Mouse (Mus musculus) erythroblast, embryonic 14.5 days (primary cell): Measurements from ENCODE around the gene Pdrg1. TPM values are rescaled to one million over a fixed set of nuclear protein-coding genes. Genes with fewer than 3 reads are reported as not detected.
A peak's percentile ranks its signal among the peaks of the same experiment; 100 is the strongest.

ENCODE experiments used
- H3K27me3 ChIP-seq: 2 replicates; pipeline ENCODE4 v1.6.1; 2012; ENCODE audit warnings: inconsistent platforms; ENCODE audit not compliant: control insufficient read depth
- H3K36me3 ChIP-seq: 2 replicates; pipeline ENCODE4 v1.6.1; 2012; ENCODE audit warnings: mild to moderate bottlenecking, inconsistent platforms; ENCODE audit not compliant: control insufficient read depth
- H3K4me1 ChIP-seq: 2 replicates; pipeline ENCODE4 v1.6.1; 2012; ENCODE audit warnings: inconsistent platforms; ENCODE audit not compliant: control insufficient read depth
- H3K4me3 ChIP-seq: replicated peaks from 2 replicates; pipeline ENCODE3; 2012; ENCODE audit warnings: moderate library complexity, mild to moderate bottlenecking, inconsistent platforms
- H3K9me3 ChIP-seq: 2 replicates; pipeline ENCODE4 v1.6.1; 2012; ENCODE audit warnings: low read length, inconsistent platforms, mixed read lengths; ENCODE audit not compliant: control insufficient read depth
- GATA1 ChIP-seq: IDR thresholded peaks from 2 replicates; pipeline ENCODE4 v1.6.1; 2012; ENCODE audit warnings: low read length, inconsistent platforms, mixed read lengths
- TAL1 ChIP-seq: IDR thresholded peaks from 3 replicates; pipeline ENCODE4 v1.6.1; 2012; ENCODE audit warnings: low read length, inconsistent platforms, mixed read lengths
- polyA plus RNA-seq: library from polyadenylated mRNA; stranded (reverse); fragments of >175 nt; gene quantifications from 2 replicates; pipeline ENCODE4 v1.2.3, GENCODE M21; 2012

Gene Pdrg1
- 1.2 and 1.4 TPM in 2 replicates for polyA plus RNA-seq

GRCm38 (mm10) chr2:153014758-153015593 lies at the start of gene Pdrg1:
TSS of gene Pdrg1 (minus strand) at chr2:153015427.
- Histone ChIP-seq H3K4me3 (peak within 1 kb of the TSS; percentile 85), H3K4me1 (peaks cover 15% of the 10 kb centered on the region), H3K36me3 (peaks cover 38% of the 10 kb centered on the region), H3K9me3 (no peaks in the 10 kb centered on the region), H3K27me3 (peaks cover 9% of the 10 kb centered on the region)
- no peak for TF ChIP-seq TAL1
- TF ChIP-seq GATA1 = no peak

DNA sequence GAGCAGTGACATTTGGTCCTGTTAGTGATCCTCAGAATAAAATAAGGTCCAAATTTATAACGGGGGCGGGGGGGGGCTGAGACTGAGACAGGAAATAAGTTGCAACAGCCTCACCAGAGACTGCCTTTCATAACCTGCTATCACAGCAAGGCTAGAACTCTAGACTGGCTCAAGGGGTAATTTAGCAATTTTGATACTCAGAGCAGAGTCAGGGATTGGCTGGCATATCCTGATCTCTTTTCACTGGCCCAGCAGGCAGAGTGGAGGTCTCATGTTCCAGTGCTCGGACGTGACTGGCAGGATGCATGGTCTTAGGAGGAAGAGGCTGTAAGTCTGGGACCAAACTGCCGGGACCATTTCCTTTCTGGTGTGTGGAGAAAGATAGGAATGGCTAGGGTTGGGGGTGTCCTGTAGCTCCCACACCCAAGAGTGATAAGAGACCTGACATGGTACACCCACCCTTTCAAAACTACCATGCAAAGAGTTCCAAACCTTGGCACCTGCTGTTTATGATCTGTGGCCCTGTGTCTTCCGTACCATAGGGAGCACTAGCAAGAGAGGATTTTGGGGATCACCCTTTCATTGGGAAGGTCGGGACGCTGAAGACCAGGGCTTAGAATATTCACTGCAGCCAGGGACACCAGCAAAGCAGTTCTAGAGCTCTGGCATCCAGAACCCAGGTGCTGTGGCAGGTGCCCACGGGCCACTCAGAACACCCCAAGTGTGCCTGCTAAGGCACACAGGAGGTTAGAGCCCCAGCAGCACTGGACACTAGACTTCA lies 49.2 kb upstream of the Pdrg1 start:
- Histone ChIP-seq H3K36me3 (no peaks in the 10 kb centered on the region), H3K4me3 (no peak overlapping the region), H3K4me1 (no peaks in the 10 kb centered on the region), H3K9me3 (no peaks in the 10 kb centered on the region), H3K27me3 (peaks cover 3% of the 10 kb centered on the region; the same call in 1 of the 2 replicates)
- TF ChIP-seq GATA1 = no peak
- no peak for TF ChIP-seq TAL1

GRCm38 (mm10) chr2:153063394-153063793 lies 48.2 kb upstream of the Pdrg1 start:
- Histone ChIP-seq H3K4me1 (no peaks in the 10 kb centered on the region), H3K9me3 (no peaks in the 10 kb centered on the region), H3K27me3 (peaks cover 3% of the 10 kb centered on the region; the same call in 1 of the 2 replicates), H3K36me3 (no peaks in the 10 kb centered on the region), H3K4me3 (no peak overlapping the region)
- TF ChIP-seq TAL1 (no peak), GATA1 (no peak)

DNA sequence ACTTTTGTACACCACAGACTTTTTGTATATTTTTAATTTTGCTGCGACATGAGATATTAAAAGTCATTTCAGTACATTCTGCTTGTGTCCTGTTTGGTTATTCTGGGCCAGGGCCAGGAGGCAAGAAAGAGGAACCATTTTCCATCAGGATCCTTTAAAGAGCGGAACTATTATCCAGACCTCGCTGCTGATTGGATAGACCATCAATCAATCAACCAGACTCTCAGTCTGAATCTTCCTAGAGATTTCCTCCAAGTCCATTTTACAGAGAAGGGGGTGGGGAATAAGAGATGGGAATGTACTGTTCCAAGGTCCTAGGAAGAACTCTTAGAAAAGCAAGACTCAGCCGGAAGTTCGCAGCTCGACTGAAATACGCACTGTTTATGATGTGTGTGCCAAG lies 45.0 kb upstream of the Pdrg1 start:
- TF ChIP-seq GATA1 = no peak
- no peak for TF ChIP-seq TAL1
- Histone ChIP-seq H3K36me3 (no peaks in the 10 kb centered on the region), H3K4me3 (no peak overlapping the region), H3K9me3 (no peaks in the 10 kb centered on the region), H3K27me3 (no peaks in the 10 kb centered on the region), H3K4me1 (no peaks in the 10 kb centered on the region)

DNA sequence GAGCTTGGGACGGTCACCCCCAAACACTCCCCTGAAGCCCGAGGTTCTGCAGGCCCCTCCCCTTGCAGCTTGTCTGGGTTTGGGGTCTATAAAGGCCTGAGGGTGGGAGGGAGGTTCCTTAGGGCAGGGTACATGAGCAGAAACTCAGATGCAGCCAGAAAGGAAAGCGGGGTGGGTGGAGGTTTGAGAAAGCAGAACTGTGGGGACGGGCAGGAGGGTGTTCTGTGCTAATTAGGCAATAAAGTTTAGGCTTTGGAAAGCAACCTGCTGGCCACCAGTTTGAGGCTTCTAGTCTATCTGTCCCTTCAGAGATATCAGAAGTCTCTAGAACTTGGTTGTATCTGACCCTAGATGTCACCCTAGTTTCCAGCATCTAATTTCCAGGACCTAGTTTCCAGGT lies 43.1 kb upstream of the Pdrg1 start:
- H3K36me3 ChIP-seq = no peaks in the 10 kb centered on the region
- H3K27me3 ChIP-seq = peaks cover 6% of the 10 kb centered on the region
- no peak overlapping the region for H3K4me3 ChIP-seq
- TF ChIP-seq GATA1 (no peak), TAL1 (no peak)
- H3K4me1 ChIP-seq = no peaks in the 10 kb centered on the region
- no peaks in the 10 kb centered on the region for H3K9me3 ChIP-seq

- no peaks in the 10 kb centered on the region for H3K36me3 ChIP-seq
- H3K4me1 ChIP-seq = no peaks in the 10 kb centered on the region
- H3K4me3 ChIP-seq = no peak overlapping the region
- TF ChIP-seq TAL1 (no peak), GATA1 (no peak)
- H3K27me3 ChIP-seq = peaks cover 29% of the 10 kb centered on the region
- H3K9me3 ChIP-seq = no peaks in the 10 kb centered on the region
Observed at GRCm38 (mm10) chr2:153055270-153055920, 40.2 kb upstream of the Pdrg1 start.

GRCm38 (mm10) chr2:153053896-153054295 lies 38.7 kb upstream of the Pdrg1 start:
- Histone ChIP-seq H3K27me3 (peaks cover 29% of the 10 kb centered on the region), H3K9me3 (no peaks in the 10 kb centered on the region), H3K4me3 (no peak overlapping the region), H3K36me3 (no peaks in the 10 kb centered on the region), H3K4me1 (no peaks in the 10 kb centered on the region)
- TF ChIP-seq GATA1 (no peak), TAL1 (no peak)

DNA sequence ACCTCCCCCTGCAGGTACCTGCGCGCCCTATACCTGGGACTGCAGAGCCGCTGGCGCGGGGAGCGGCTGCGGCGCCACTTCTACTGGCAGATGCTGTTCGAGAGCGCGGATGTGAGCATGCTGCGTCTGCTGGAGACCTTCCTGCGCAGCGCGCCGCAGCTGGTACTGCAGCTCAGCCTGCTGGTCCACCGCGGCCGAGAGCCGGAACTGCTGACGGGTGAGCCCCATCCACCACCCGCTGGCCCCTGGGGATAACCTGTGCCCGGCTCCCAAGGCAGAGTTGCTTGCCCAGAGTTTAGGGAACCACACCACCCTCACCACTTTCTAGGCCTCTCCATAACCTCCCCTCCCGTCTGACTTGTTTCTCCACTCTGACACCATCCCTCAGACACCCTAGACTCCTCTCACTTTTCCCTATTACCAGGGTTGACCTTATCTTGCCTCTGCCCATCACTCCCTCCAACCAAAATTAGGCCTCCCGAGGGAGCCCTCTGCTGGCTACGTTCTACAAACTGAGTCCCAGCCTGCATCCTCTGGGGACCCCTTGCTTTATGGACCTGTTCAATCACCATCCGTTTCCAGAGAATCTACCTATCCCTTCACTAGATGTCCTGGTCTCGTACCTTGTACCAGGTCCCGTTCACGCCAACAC lies 37.6 kb upstream of the Pdrg1 start:
- no peaks in the 10 kb centered on the region for H3K9me3 ChIP-seq
- no peaks in the 10 kb centered on the region for H3K4me1 ChIP-seq
- peaks cover 29% of the 10 kb centered on the region for H3K27me3 ChIP-seq
- TF ChIP-seq TAL1 = no peak
- TF ChIP-seq GATA1 = no peak
- no peak overlapping the region for H3K4me3 ChIP-seq
- no peaks in the 10 kb centered on the region for H3K36me3 ChIP-seq
